Mouse (Mus musculus): ENCODE data around the gene Phf14.
"Not testable (repeated sequence)": the region's sequence is repeated elsewhere in the genome, so short reads cannot be mapped to it uniquely, and the experiment has no call there.

Phf14 gene

GRCm38 (mm10) chr6:12089439-12089992 is 181.9 kb downstream of the Phf14 start:
- in situ Hi-C loops (cut with MboI), result no loop called here

GRCm38 (mm10) chr6:12095716-12096115 is 188.1 kb downstream of the Phf14 start:
- in situ Hi-C loops (cut with MboI), result no loop called here

GRCm38 (mm10) chr6:12097125-12097524 is 189.5 kb downstream of the Phf14 start:
- in situ Hi-C loops (cut with MboI), result no loop called here

- in situ Hi-C loops (cut with MboI), result no loop called here
Observed at GRCm38 (mm10) chr6:12105144-12105543, 197.5 kb downstream of the Phf14 start.

GRCm38 (mm10) chr6:12107326-12107725 is 199.7 kb downstream of the Phf14 start:
- in situ Hi-C loops (cut with MboI), result no loop called here

GRCm38 (mm10) chr6:12107786-12108185 is 200.2 kb downstream of the Phf14 start:
- in situ Hi-C loops (cut with MboI), result no loop called here

GRCm38 (mm10) chr6:12116926-12117818 is 209.6 kb downstream of the Phf14 start:
- in situ Hi-C loops (cut with MboI), result no loop called here

GRCm38 (mm10) chr6:12117819-12118570 is 210.4 kb downstream of the Phf14 start:
- in situ Hi-C loops (cut with MboI), result no loop called here

- in situ Hi-C loops (cut with MboI), result no loop called here
Observed at GRCm38 (mm10) chr6:12122759-12123158, 215.2 kb downstream of the Phf14 start.

- in situ Hi-C loops (cut with MboI), result no loop called here
Observed at GRCm38 (mm10) chr6:12125031-12125803, 217.6 kb downstream of the Phf14 start.

- in situ Hi-C loops (cut with MboI), result not testable (repeated sequence)
Observed at GRCm38 (mm10) chr6:12126601-12127000, 219.0 kb downstream of the Phf14 start.

GRCm38 (mm10) chr6:12127287-12127686 is 219.7 kb downstream of the Phf14 start:
- in situ Hi-C loops (cut with MboI), result no loop called here
